Mouse (Mus musculus): ENCODE measurements at regions not wholly inside any gene's neighbourhood (a gene's known extent, or its start where the extent isn't known, plus 50 kb on each side); places are given as distances from the start of the nearest gene placed in this dataset.
"Not testable (repeated sequence)": the region's sequence is repeated elsewhere in the genome, so short reads cannot be mapped to it uniquely, and the experiment has no call there.

- DNase-seq, result no peak
These were observed 406.8 kb downstream of the Gja1 start for GRCm38 (mm10) chr10:56783941-56784340.

GRCm38 (mm10) chr10:56788081-56788480 is 411.0 kb downstream of the Gja1 start:
- no peak for DNase-seq

DNA sequence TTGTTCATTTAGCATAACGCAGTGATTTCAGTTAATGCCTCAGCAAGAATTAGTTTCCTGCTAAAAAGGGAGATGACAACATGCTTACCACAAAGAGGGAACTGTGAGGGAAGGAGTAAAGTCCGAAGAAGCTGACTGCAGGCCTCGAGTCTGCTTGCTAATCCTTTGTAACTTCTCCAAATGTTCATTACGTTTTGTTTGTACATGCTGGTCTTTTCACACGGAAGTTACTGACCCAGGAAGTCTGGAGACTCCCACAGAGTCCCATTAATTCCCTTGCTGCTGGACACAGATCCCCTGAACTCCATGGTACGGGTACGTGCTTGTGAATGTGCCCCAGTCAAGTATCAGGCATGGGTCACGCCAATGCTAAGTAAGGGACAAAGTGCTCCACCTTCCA is 415.9 kb downstream of the Gja1 start:
- DNase-seq, result no peak

DNA sequence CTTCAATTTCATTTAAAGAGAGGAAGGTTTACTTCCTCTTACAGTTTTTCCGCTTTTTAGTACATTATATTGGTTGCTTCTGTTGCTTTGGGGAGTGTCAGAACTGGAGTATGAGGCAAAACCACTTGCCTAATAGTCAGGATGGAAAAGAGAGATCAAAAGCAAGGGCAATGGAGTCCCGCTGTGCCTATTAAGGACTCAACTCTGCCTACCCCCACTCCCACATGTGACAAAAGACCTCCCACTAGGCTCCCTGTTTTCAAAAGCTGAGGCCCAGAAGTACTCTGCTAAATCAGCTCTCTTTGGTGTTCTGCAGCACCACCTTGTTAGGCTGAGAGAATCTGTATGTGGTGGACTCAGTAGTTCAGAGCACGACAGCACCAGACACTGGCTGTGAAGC is 418.3 kb downstream of the Gja1 start:
- DNase-seq, result no peak

GRCm38 (mm10) chr10:56799307-56799706 is 422.2 kb downstream of the Gja1 start:
- DNase-seq, result no peak

DNA sequence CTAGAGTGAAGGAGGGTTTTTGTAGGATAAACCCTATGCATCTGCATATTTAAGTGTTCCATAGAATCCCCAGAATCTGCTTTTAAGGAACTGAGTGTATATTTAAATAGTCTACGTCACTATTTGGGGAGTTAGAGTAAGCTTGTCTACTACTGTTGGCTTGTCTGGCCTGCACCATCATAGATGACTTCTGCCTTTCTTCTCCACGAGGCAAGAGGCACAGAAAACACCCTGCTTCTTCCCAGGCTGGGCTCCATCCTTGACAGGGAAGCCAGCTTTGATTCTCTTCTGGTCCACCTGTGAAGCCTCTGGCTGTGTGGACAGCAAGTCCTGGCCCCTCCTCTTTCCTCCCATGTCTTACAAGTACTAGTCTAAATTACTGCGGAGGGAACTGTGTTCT is 422.6 kb downstream of the Gja1 start:
- DNase-seq, result no peak

- DNase-seq, result no peak
These were observed 431.9 kb downstream of the Gja1 start for GRCm38 (mm10) chr10:56809006-56809405.

GRCm38 (mm10) chr10:56822158-56822557 is 445.0 kb downstream of the Gja1 start:
- no peak for DNase-seq

DNA sequence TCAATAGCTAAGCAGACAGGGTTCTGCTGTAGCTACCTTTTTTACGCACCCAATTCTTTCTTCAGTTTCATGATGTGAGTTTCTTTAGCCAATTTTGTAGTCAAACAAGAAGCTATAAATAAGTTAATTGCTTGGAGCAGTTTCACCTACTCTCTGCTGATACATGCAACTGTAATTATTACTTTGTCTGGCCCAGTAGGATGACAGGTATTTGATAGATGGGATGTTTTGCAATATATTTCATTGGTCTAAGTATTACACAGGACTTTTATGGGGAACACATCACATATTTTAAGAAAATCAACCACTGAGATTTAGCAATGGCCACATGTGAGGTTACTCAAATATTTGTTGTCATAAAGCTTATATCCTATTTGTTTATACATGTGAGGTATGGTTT is 454.2 kb downstream of the Gja1 start:
- no peak for DNase-seq

- DNase-seq, result no peak
These were observed 454.8 kb downstream of the Gja1 start for GRCm38 (mm10) chr10:56831966-56832365.

- DNase-seq, result no peak
These were observed 459.0 kb downstream of the Gja1 start for GRCm38 (mm10) chr10:56836130-56836529.

DNA sequence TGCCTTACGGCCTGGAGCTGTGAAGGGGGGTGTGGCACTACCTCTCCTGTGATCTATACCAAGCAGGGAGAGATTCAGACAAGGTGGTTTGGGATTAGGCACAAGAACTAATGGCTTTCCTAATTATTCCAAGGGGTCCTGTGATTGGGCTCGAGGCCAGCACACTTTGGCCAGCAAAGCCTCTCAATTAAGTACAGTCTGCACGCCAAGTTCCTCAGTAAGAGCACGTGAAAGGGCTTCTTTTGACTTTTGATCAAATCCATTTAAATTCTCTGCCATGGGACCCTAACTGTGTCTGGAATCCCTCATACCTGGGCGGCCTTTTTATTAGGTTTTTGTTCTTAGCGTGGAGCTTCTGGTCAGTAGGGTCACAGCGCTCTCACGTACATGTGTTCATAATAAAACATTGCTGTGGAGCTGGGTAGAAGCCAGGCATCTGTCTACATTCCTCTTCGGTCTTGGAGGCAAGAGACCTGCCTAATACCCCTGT is 461.9 kb downstream of the Gja1 start:
- no peak for DNase-seq

DNA sequence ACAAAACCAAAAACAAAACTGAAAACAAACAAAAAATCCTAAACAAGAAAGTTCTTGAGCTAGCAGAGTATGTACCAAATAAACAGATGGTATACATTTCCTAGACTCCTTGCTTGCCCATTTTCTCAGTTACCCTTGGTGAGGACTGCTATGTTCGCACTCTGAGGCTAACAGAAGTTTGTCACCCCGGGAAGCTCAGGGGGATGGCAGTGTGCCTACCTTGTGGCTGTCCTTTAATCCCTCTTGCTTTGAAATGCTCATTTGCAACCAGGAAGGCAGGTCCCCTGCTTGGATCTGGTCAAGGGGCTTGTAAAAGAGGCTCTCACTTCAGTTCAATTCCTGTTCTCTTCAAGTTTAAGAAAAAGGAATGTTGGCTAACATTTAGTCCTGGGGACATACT is 462.4 kb downstream of the Gja1 start:
- DNase-seq, result no peak

DNA sequence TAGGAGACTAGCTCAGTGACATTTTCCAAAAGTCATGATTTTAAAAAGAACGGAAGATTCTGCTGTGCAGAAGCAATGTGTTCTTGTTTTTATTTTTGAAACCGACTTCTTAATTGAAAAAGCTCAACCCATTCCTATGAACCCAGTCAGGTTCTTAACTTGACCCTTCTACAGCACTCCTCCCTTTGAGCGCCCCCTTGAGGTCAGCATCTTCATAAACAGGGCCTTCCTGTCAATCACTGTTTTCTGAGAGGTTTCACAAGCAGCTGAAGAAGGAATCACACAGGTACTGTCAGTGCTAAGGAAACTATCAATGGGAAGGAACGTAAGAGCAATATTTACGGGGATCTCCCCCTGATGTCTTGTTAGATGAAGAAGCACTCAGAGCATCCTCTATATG is 463.6 kb downstream of the Gja1 start:
- peak; percentile 26 for DNase-seq

DNA sequence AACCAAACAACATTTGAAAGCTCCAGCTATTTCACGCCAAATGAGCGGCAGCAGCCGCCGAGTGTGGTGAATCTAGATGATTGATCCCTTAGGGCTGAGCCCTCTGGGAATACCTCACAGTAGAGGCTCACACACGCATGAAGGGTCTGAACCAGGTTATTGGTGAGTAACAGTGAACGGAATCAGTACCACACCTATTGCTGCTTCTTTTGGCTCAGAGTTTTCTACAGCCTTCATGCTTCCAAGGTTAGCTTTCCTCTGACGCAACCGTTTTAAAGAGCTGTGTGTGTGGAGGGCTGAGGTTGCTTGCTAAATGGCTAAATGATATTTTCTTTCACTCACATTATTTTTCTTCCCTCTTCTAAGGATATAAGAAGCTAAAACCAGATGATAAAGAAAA is 464.4 kb downstream of the Gja1 start:
- no peak for DNase-seq

DNA sequence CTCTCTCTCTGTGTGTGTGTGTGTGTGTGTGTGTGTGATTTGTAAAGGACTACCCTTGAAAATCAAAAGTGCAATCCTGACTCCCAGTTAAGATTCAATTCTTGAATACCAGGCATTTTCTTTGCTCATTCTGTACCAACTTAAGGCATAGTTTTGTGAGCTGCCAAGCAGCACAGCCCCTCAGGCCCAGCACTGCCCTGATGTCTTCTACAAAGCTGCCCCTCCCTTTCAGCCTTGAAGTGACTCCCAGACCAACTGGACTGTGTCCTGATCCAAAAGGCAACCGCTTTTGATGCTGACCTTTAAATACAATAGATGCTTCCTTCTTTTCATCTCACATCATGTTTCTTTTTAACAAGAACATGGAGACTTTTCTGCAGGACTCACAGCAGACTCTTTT is 464.8 kb downstream of the Gja1 start:
- DNase-seq, result no peak

DNA sequence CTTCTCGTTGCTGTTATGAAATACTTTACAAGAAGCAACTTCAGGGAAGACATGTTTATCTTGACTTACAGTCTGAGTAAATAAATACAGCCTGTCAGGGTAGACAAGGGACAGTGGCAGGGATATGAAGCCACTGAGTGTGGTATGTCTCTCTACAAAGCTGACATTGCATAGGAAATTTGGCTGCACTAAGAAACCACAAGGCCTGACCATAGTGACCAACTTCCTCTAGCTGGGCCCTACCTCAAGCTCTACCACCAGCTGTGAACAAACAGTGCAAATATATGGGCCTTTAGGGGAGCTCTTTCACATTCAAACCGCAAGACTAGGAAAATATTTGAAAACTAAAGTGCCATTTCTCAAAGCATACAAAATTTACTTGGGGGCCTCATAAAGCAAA is 475.4 kb downstream of the Gja1 start:
- no peak for DNase-seq

DNA sequence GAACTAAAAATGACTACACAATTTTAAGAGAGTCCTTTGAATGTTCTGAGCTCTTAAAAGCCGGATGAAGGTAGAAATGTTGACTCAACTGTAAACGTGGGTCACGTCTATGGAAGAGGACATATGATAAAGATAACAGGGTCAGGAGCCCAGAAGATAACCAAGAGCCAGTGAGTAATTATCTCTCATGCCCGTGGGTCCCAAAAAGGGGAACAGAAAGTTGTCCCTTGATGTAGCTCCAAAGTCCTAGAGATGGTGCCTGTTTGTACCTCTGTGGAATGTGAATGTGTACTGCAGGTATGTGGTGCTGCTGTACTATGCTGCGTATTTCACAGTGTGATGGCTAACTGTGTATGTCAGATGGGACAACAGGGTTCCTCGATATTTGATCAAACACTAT is 479.1 kb downstream of the Gja1 start:
- DNase-seq, result no peak

GRCm38 (mm10) chr10:56879744-56880143 is 502.6 kb downstream of the Gja1 start:
- no peak for DNase-seq

DNA sequence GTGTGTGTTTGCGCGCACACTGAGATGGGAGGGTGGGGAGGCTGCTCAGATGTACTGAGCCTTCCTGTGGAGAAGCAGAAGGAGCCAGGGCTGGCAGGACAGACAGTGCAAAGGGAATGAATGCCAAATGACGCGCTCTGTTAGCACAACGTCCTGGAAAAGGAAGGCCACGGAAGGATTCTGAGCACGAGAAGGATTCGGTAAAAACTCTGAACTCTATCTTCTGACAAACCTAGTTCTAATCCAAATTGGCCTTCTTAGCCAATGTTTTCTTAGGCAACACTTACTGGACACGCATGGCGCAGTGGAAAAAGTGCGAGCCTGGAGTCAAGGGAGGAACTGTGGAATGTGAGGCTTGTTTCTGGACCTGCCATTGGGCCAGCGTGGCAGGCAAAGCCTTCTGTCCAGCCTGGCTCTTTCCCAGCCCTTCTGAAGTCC is 503.0 kb downstream of the Gja1 start:
- DNase-seq, result peak; percentile 21

DNA sequence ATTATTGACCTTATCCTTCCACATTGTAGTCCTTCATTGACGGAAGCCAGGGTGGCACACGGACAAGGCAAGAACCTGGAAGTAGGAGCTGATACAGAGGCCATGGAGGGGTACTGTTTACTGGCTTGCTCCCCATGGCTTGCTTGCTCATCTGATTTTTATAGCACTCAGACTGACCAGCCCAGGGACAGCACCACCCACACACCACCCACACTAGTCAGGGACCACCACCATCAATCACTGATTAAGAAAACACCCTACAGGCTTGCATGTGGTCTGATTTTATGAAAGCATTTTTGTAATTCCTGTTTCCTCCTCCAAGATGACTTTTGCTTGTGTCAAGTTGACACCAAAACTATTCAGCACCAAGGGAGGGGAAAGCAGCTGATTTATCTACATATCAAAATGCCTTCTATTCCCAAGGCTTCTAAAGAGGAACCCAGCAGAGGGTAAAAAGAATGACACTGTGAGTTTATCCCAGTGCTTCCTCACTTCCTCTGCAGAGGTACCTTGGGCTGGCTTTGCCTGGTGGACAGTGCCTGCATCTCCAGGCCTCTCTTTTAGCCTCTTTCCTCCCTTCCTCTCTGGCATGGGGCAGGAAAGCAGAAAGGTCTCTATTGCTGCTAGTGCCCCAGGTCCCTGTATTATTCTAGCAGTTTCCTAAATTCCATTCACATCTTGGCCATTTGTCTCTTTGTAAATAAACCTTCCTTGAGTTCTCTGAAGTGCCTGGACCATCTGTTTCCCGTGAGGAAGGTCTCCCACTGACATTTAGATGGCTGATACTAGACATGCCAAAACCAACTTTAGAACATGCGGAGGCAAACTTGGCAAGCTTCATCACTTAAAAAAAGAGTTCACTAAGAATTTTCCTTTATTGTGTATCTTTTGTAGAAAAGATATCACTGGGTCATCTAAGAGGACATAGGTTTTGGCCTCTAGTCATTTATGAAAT is 507.6 kb downstream of the Gja1 start:
- DNase-seq, result no peak

DNA sequence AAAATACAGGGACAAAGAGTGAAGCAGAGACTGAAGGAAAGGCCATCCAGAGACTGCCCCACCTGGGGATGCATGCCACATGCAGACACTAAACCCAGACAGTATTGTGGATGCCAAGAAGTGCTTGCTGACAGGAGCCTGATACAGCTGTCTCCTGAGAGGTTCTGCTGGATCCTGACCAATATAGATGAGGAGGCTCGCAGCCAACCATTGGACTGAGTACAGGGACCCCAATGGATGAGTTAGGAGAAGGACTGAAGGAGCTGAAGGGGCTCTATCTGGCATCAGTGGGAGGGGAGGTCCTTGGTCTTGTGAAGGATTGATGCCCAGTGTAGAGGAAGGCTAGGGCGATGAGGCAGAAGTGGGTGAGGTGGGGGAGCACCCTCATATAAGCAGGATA is 514.4 kb downstream of the Gja1 start:
- DNase-seq, result not testable (repeated sequence)

GRCm38 (mm10) chr10:56892666-56893209 is 515.6 kb downstream of the Gja1 start:
- no peak for DNase-seq

DNA sequence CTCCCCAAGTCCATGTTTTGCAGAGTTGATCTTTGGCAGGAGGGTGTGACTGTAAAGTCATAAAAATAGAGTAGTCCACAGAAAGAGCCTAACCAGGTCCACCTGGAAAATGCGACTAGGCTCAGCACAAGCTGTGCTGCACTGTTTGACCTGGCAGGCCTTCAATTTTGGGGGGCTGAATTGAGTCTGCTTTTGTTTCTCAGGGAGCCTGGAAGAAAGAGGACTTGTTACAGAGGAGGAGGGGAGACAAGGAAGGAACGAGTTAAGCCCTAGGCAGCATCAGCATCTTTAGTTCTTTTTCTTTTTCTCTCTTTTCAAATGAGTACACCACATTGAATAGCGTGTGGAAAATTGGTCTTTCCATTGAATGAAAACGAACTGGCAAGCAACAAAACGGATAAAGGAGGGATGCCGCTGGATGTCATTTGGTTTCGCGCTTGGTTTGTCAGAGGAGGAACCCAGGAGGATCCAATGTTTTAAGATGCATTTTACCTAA is 516.1 kb downstream of the Gja1 start:
- DNase-seq, result no peak

Data from gastrocnemius, postnatal 10 days (tissue).